Mouse (Mus musculus) B cell, adult 67 days (primary cell): ENCODE measurements around the gene Olfr1249. TPM values are rescaled to one million over a fixed set of nuclear protein-coding genes. Genes with fewer than 3 reads are reported as not detected.

Experiments used
- total RNA-seq, 2 experiments: library from RNA; stranded (reverse); gene quantifications; 4 replicates each; pipeline ENCODE4 v1.2.4; 2023

The Olfr1249 gene
- not detected for total RNA-seq

GRCm38 (mm10) chr2:89634883-89635282 lies at the start of gene Olfr1249:
Gene Olfr1249 (minus strand): TSS chr2:89634983.

GRCm38 (mm10) chr2:89671836-89672235 lies 37.1 kb upstream of the Olfr1249 start, which contains the start of gene Olfr1251:
Gene Olfr1251 (minus strand): TSS chr2:89671936.

GRCm38 (mm10) chr2:89661367-89661766 lies 26.6 kb upstream of the Olfr1249 start, which contains the start of gene Olfr1250:
Gene Olfr1250 (minus strand): TSS chr2:89661467.

GRCm38 (mm10) chr2:89618145-89618544 lies 16.6 kb downstream of the Olfr1249 start, which contains the start of gene Olfr1248:
Gene Olfr1248 (minus strand): TSS chr2:89618245.

GRCm38 (mm10) chr2:89614030-89614429 lies 20.8 kb downstream of the Olfr1249 start, which contains the start of gene Olfr1247:
Gene Olfr1247 (minus strand): TSS chr2:89614130.

GRCm38 (mm10) chr2:89593057-89593456 lies 41.7 kb downstream of the Olfr1249 start, which contains the start of gene Olfr1246:
Gene Olfr1246 (minus strand): TSS chr2:89593157.

Other genes starting within 250 kb of the Olfr1249 start
- gene Olfr1238, start 225.3 kb downstream of the Olfr1249 start, total RNA-seq = not detected
- not detected for gene Olfr1239, start 214.6 kb downstream of the Olfr1249 start, total RNA-seq
- gene Olfr1240, start 192.0 kb downstream of the Olfr1249 start, total RNA-seq = not detected
- gene Olfr1241, start 147.9 kb downstream of the Olfr1249 start, total RNA-seq = not detected
- not detected for gene Olfr1242, start 136.6 kb downstream of the Olfr1249 start, total RNA-seq
- not detected for gene Olfr1243, start 103.5 kb downstream of the Olfr1249 start, total RNA-seq
- gene Olfr1245, start 56.5 kb downstream of the Olfr1249 start, total RNA-seq = not detected
- gene Olfr1246, start 41.8 kb downstream of the Olfr1249 start, total RNA-seq = not detected
- gene Olfr1247, start 20.9 kb downstream of the Olfr1249 start, total RNA-seq = under 1 TPM in 1 of 2 experiments, not detected in 1; 0.12 TPM
- gene Olfr1248, start 16.7 kb downstream of the Olfr1249 start, total RNA-seq = not detected
- gene Olfr1250, start 26.5 kb upstream of the Olfr1249 start, total RNA-seq = not detected
- gene Olfr1251, start 37.0 kb upstream of the Olfr1249 start, total RNA-seq = not detected
- gene Olfr1252, start 90.0 kb upstream of the Olfr1249 start, total RNA-seq = not detected
- gene Olfr1253, start 122.1 kb upstream of the Olfr1249 start, total RNA-seq = not detected
- gene Olfr1254, start 158.6 kb upstream of the Olfr1249 start, total RNA-seq = not detected
- gene Olfr1255, start 177.1 kb upstream of the Olfr1249 start, total RNA-seq = not detected
- not detected for gene Olfr1256, start 206.6 kb upstream of the Olfr1249 start, total RNA-seq
- not detected for gene Olfr48, start 213.2 kb upstream of the Olfr1249 start, total RNA-seq
- not detected for gene Olfr1257, start 243.5 kb upstream of the Olfr1249 start, total RNA-seq